Mouse (Mus musculus) liver, embryonic 16.5 days (tissue): ENCODE measurements around the gene Sgcd. TPM values are rescaled to one million over a fixed set of nuclear protein-coding genes. Genes with fewer than 3 reads are reported as not detected.

Source experiments
- ATAC-seq: fragments of 200-750 bp; cut with Nextera tagmentation; 2 replicates; pipeline ENCODE4 v1.8.0; 2017; ENCODE audit warnings: low read depth, mild to moderate bottlenecking, moderate number of reproducible peaks, moderate library complexity
- H3K27ac ChIP-seq: fragments of 300-500 bp; sonication (generic); 2 replicates; pipeline ENCODE4 v1.5.1; 2014; ENCODE audit warnings: mild to moderate bottlenecking, low read length
- H3K27me3 ChIP-seq: fragments of 300-500 bp; sonication (generic); 2 replicates; pipeline ENCODE4 v1.6.1; 2014; ENCODE audit warnings: low read depth, low read length, mixed read lengths; ENCODE audit not compliant: control insufficient read depth, insufficient read depth
- H3K36me3 ChIP-seq: fragments of 300-500 bp; sonication (generic); 2 replicates; pipeline ENCODE4 v1.6.1; 2014; ENCODE audit warnings: mild to moderate bottlenecking; ENCODE audit not compliant: control insufficient read depth, insufficient read depth
- H3K4me1 ChIP-seq: fragments of 300-500 bp; sonication (generic); 2 replicates; pipeline ENCODE4 v1.6.1; 2014; ENCODE audit warnings: low read depth, low read length, mixed read lengths; ENCODE audit not compliant: control insufficient read depth
- H3K4me2 ChIP-seq: fragments of 300-500 bp; sonication (generic); 2 replicates; pipeline ENCODE4 v1.6.1; 2014; ENCODE audit warnings: low read depth, low read length, mixed read lengths
- H3K4me3 ChIP-seq: fragments of 300-500 bp; sonication (generic); 2 replicates; pipeline ENCODE4 v1.5.1; 2014; ENCODE audit warnings: low read depth, mild to moderate bottlenecking, low read length
- H3K9ac ChIP-seq: fragments of 300-500 bp; sonication (generic); 2 replicates; pipeline ENCODE4 v1.6.1; 2014; ENCODE audit warnings: low read depth, low read length
- H3K9me3 ChIP-seq: fragments of 300-500 bp; sonication (generic); replicated peaks from 2 replicates; pipeline ENCODE4 v1.6.1; 2016; ENCODE audit warnings: low read length; ENCODE audit not compliant: control insufficient read depth
- WGBS: fragments of 180-500 bp; shearing (Covaris S2); extraction: QIAGEN DNeasy Blood & Tissue Kit; methylation state at CpG from one replicate; pipeline ENCODE4 v1.1.7; 2014; ENCODE audit not compliant: insufficient replicate concordance; 5-methylcytosine and 5-hydroxymethylcytosine counted together
- polyA plus RNA-seq: library from polyadenylated mRNA; unstranded; fragments of >200 nt; fragmentation: Nextera tagmentation; extraction: Ambion mirVana; gene quantifications from 2 replicates; pipeline ENCODE4 v1.2.1, GENCODE M21; 2015

Sgcd gene
- polyA plus RNA-seq, 1 experiment from 2014 or later = 0.12 TPM

- H3K36me3 ChIP-seq = no peaks in the 10 kb centered on the region
- ATAC-seq = no peak
- no peak overlapping the region for H3K27ac ChIP-seq
- WGBS = 68% methylated on average over 6 of the region's 6 CpGs
- H3K27me3 ChIP-seq = no peaks in the 10 kb centered on the region
- H3K4me3 ChIP-seq = no peak overlapping the region
- no peak overlapping the region for H3K4me2 ChIP-seq
- H3K9me3 ChIP-seq = no peaks in the 10 kb centered on the region
- H3K4me1 ChIP-seq = no peaks in the 10 kb centered on the region
- no peak overlapping the region for H3K9ac ChIP-seq
These were observed 856.4 kb downstream of the Sgcd start for GRCm38 (mm10) chr11:47132410-47132809.

GRCm38 (mm10) chr11:47130432-47130831 is 858.3 kb downstream of the Sgcd start:
- 55% methylated on average over 3 of the region's 3 CpGs for WGBS
- Histone ChIP-seq H3K9ac (no peak overlapping the region), H3K27ac (no peak overlapping the region), H3K4me3 (no peak overlapping the region), H3K4me2 (no peak overlapping the region), H3K27me3 (no peaks in the 10 kb centered on the region), H3K9me3 (no peaks in the 10 kb centered on the region), H3K36me3 (no peaks in the 10 kb centered on the region), H3K4me1 (no peaks in the 10 kb centered on the region)
- ATAC-seq = no peak

GRCm38 (mm10) chr11:47129992-47130391 is 858.8 kb downstream of the Sgcd start:
- Histone ChIP-seq H3K9me3 (no peaks in the 10 kb centered on the region), H3K4me2 (no peak overlapping the region), H3K27ac (no peak overlapping the region), H3K27me3 (no peaks in the 10 kb centered on the region), H3K4me3 (no peak overlapping the region), H3K4me1 (no peaks in the 10 kb centered on the region), H3K9ac (no peak overlapping the region), H3K36me3 (no peaks in the 10 kb centered on the region)
- WGBS = 40% methylated on average over 7 of the region's 7 CpGs
- no peak for ATAC-seq

- no peaks in the 10 kb centered on the region for H3K9me3 ChIP-seq
- H3K4me3 ChIP-seq = no peak overlapping the region
- no peak overlapping the region for H3K27ac ChIP-seq
- H3K27me3 ChIP-seq = no peaks in the 10 kb centered on the region
- H3K36me3 ChIP-seq = no peaks in the 10 kb centered on the region
- H3K9ac ChIP-seq = no peak overlapping the region
- 61% methylated on average over 1 of the region's 1 CpGs for WGBS
- no peak overlapping the region for H3K4me2 ChIP-seq
- ATAC-seq = no peak
- H3K4me1 ChIP-seq = no peaks in the 10 kb centered on the region
These were observed 859.6 kb downstream of the Sgcd start for GRCm38 (mm10) chr11:47129166-47129565.

GRCm38 (mm10) chr11:47128331-47128730 is 860.4 kb downstream of the Sgcd start:
- Histone ChIP-seq H3K27me3 (no peaks in the 10 kb centered on the region), H3K4me2 (no peak overlapping the region), H3K4me1 (no peaks in the 10 kb centered on the region), H3K36me3 (no peaks in the 10 kb centered on the region), H3K4me3 (no peak overlapping the region), H3K9me3 (no peaks in the 10 kb centered on the region), H3K9ac (no peak overlapping the region), H3K27ac (no peak overlapping the region)
- no peak for ATAC-seq
- WGBS = 38% methylated on average over 3 of the region's 3 CpGs

DNA sequence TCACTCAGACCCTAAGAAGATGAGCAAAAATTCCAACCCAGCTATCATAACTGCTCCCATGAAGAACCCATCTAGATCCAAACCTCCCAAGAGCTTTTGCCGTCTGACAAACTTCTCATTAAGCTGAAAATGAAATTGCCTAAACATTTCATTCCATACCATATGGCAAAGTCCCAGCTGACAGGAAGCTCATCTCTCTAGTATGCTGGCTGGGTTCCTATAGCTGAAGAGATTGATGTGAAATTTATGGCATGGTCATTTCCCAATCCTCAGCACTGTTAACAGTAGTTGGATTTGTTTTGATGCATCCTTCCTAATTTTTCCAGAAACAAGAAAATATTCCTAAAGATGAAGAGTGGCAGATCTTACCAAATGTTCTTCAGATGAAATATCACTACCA is 867.9 kb downstream of the Sgcd start:
- H3K27me3 ChIP-seq = no peaks in the 10 kb centered on the region
- no peak overlapping the region for H3K9ac ChIP-seq
- no peak overlapping the region for H3K27ac ChIP-seq
- 57% methylated on average over 1 of the region's 1 CpGs for WGBS
- no peak for ATAC-seq
- no peak overlapping the region for H3K4me3 ChIP-seq
- H3K4me1 ChIP-seq = no peaks in the 10 kb centered on the region
- H3K36me3 ChIP-seq = no peaks in the 10 kb centered on the region
- no peak overlapping the region for H3K4me2 ChIP-seq
- H3K9me3 ChIP-seq = no peaks in the 10 kb centered on the region

GRCm38 (mm10) chr11:47117896-47118295 is 870.9 kb downstream of the Sgcd start:
- Histone ChIP-seq H3K4me3 (no peak overlapping the region), H3K36me3 (no peaks in the 10 kb centered on the region), H3K4me2 (no peak overlapping the region), H3K27me3 (no peaks in the 10 kb centered on the region), H3K27ac (no peak overlapping the region), H3K9me3 (no peaks in the 10 kb centered on the region), H3K4me1 (no peaks in the 10 kb centered on the region), H3K9ac (no peak overlapping the region)
- ATAC-seq = no peak
- WGBS = 39% methylated on average over 2 of the region's 2 CpGs

DNA sequence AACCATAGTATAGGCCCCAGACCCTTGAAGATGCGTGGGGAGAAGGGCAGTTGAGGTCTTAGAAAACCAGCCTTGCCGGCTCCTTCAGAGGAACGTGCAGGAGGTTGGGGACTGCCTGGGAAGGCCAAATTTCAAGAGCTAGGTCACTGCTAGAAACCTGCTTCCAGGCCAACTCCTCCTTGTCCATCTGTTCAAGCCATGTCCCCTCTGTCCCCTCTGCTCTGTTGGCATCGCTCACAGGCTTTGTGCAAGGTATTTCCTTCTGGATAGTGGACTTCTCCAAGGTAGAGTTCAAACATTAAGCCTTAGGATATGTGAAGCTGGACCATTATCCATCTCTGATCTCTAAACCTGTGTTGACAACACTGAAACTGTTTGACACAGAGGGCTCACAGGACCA is 874.4 kb downstream of the Sgcd start:
- Histone ChIP-seq H3K36me3 (no peaks in the 10 kb centered on the region), H3K27me3 (no peaks in the 10 kb centered on the region), H3K9ac (no peak overlapping the region), H3K4me3 (no peak overlapping the region), H3K4me2 (no peak overlapping the region), H3K27ac (no peak overlapping the region), H3K4me1 (no peaks in the 10 kb centered on the region), H3K9me3 (no peaks in the 10 kb centered on the region)
- no peak for ATAC-seq
- 70% methylated on average over 4 of the region's 4 CpGs for WGBS

DNA sequence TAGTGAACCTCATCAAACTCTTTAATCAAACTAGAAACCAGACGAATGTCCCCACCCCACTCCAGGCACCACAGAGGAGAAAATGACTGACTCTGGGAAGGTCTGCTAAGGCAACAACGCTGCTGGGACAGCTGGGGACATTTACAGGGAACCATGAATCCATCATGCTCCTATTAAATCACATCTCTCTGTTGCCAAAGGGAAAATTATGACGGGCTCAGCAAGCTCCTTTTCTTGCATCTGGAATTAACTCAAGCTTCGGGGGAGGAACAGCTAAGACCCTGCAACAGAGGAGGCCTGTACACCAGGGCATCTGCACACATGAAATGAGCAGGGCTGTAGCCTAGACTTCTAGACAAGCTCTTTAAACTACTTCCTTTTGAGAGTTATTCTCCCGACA is 875.7 kb downstream of the Sgcd start:
- no peaks in the 10 kb centered on the region for H3K9me3 ChIP-seq
- no peaks in the 10 kb centered on the region for H3K4me1 ChIP-seq
- H3K36me3 ChIP-seq = no peaks in the 10 kb centered on the region
- no peak for ATAC-seq
- 50% methylated on average over 5 of the region's 5 CpGs for WGBS
- H3K27ac ChIP-seq = no peak overlapping the region
- H3K27me3 ChIP-seq = no peaks in the 10 kb centered on the region
- no peak overlapping the region for H3K9ac ChIP-seq
- H3K4me3 ChIP-seq = no peak overlapping the region
- H3K4me2 ChIP-seq = no peak overlapping the region

DNA sequence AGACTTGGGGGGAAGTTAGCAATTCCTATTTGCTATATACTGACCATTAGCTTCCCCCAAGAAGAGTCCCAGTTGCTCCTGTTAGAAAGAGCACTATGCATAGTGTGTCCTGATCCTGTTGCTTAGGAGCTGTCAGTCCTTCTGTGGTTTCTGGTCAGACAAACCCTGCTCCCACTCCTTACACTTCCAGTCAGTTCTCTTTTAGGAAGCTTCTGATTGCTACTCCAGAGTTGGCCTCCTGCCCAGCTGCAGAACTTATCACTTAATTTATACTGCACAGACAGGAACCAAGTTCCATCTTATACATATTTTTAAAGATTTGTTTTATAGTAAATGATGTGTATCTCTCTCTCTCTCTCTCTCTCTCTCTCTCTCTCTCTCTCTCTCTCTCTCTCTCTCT is 878.5 kb downstream of the Sgcd start:
- no peaks in the 10 kb centered on the region for H3K27me3 ChIP-seq
- no peaks in the 10 kb centered on the region for H3K9me3 ChIP-seq
- no peaks in the 10 kb centered on the region for H3K4me1 ChIP-seq
- no peak overlapping the region for H3K9ac ChIP-seq
- H3K4me2 ChIP-seq = no peak overlapping the region
- H3K4me3 ChIP-seq = no peak overlapping the region
- H3K27ac ChIP-seq = no peak overlapping the region
- no peaks in the 10 kb centered on the region for H3K36me3 ChIP-seq
- ATAC-seq = no peak
